Mouse (Mus musculus) monocyte, adult 59 days (primary cell): ENCODE data around the gene Olfr1330. TPM values are rescaled to one million over a fixed set of nuclear protein-coding genes. Genes with fewer than 3 reads are reported as not detected.

ENCODE experiments used
- total RNA-seq, 2 experiments: library from RNA; stranded (reverse); gene quantifications; one replicate each; pipeline ENCODE4 v1.2.4; 2023

The Olfr1330 gene
- not detected for total RNA-seq

DNA sequence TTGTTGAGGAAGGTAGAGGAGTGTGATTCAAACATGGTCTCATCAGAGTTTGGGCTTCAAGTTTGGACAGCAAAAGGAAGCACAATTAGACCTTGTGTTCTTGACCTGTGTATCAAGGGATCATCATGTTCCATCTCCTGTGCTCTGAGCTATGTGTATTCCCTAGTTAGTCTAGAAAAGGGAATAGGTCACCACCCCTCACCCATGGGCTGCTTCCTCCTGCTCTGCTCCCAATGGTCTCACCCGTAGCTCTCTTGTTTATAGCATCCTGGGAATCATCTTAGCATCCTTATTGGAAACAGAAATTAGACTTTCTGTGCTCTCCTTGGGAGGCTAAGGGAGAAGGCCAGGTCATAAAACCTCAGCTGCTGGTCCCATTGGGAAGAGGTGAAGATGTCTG is at the start of gene Olfr1330:
Olfr1330 (plus strand) TSS at position 301 of the 400 bp plus-strand sequence.

GRCm38 (mm10) chr4:118864349-118864748 is 24.0 kb upstream of the Olfr1330 start, which contains the start of gene Olfr1331:
Olfr1331 (plus strand) TSS chr4:118864649.

DNA sequence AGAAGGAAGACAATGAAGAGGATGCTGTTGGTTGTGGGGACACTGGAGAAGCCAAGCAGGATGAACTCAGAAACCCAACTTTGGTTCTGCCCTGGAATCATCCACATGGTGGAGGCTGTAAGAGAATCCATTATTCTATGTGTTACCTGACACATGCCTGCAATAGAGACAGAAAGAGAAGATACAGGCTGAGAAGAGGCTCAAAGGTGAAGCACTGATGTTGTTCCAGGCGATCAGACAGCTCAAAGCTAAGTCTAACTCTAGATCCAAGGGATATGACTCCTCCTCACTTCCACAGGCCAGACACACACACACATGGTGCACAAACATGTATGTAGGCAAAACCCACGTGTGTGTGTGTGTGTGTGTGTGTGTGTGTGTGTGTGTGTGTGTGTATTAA is 29.0 kb downstream of the Olfr1330 start, which contains the start of gene Olfr1329:
Olfr1329 (minus strand) TSS at position 101 of the 400 bp plus-strand sequence.

DNA sequence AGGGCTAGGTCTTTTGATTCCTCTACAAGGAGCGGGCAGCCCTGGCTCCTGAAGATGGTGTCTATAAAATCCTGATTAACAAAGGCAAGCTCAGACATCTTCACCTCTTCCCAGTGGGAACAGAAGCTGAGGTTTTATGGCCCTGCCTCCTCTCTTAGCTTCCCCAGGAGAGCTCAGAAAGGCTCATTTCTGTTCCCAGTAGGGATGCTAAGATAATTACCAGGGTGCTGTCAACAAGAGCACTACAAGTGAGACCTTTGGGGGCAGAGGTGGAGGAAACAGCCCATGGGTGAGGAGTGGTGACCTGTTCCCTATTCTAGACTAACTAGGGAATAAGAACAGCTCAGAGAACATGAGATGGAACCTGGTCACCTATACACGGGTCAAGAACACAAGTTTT is 50.1 kb downstream of the Olfr1330 start, which contains the start of gene Olfr1328:
Olfr1328 (minus strand) TSS at position 101 of the 400 bp plus-strand sequence.

Other genes with a start within 250 kb of the Olfr1330 start
- gene Olfr62, start 229.6 kb upstream of the Olfr1330 start, total RNA-seq: not detected
- not detected for gene Olfr1342, start 195.8 kb upstream of the Olfr1330 start, total RNA-seq
- not detected for gene Olfr1341, start 185.1 kb upstream of the Olfr1330 start, total RNA-seq
- gene Olfr1340, start 168.5 kb upstream of the Olfr1330 start, total RNA-seq: not detected
- not detected for gene Olfr1339, start 156.4 kb upstream of the Olfr1330 start, total RNA-seq
- gene Olfr1338, start 129.9 kb upstream of the Olfr1330 start, total RNA-seq: not detected
- gene Olfr1337, start 106.0 kb upstream of the Olfr1330 start, total RNA-seq: not detected
- not detected for gene Olfr1335, start 78.7 kb upstream of the Olfr1330 start, total RNA-seq
- gene Olfr1333, start 52.3 kb upstream of the Olfr1330 start, total RNA-seq: not detected
- gene Olfr1331, start 23.9 kb upstream of the Olfr1330 start, total RNA-seq: not detected
- not detected for gene Olfr1329, start 28.9 kb downstream of the Olfr1330 start, total RNA-seq
- gene Olfr1328, start 50.0 kb downstream of the Olfr1330 start, total RNA-seq: not detected
- not detected for gene Lao1, start 73.0 kb downstream of the Olfr1330 start, total RNA-seq
- gene Slc2a1, start 220.1 kb downstream of the Olfr1330 start, total RNA-seq: 10 to 100 TPM; 21.9 to 22.1 TPM